Mouse (Mus musculus) heart, adult 2 months (tissue): ENCODE results near the gene Vgll2.

Experiments used
- CTCF ChIP-seq: fragments of 200-600 bp; IDR thresholded peaks from 2 replicates; pipeline ENCODE4 v1.8.1; 2022; ENCODE audit warnings: antibody characterized with exemption, mild to moderate bottlenecking, moderate library complexity
- POLR2A ChIP-seq: fragments of 200-500 bp; IDR thresholded peaks from 2 replicates; pipeline ENCODE4 v1.6.1; 2011; ENCODE audit warnings: mild to moderate bottlenecking, low read depth, low read length, control low read depth; ENCODE audit not compliant: insufficient read depth

DNA sequence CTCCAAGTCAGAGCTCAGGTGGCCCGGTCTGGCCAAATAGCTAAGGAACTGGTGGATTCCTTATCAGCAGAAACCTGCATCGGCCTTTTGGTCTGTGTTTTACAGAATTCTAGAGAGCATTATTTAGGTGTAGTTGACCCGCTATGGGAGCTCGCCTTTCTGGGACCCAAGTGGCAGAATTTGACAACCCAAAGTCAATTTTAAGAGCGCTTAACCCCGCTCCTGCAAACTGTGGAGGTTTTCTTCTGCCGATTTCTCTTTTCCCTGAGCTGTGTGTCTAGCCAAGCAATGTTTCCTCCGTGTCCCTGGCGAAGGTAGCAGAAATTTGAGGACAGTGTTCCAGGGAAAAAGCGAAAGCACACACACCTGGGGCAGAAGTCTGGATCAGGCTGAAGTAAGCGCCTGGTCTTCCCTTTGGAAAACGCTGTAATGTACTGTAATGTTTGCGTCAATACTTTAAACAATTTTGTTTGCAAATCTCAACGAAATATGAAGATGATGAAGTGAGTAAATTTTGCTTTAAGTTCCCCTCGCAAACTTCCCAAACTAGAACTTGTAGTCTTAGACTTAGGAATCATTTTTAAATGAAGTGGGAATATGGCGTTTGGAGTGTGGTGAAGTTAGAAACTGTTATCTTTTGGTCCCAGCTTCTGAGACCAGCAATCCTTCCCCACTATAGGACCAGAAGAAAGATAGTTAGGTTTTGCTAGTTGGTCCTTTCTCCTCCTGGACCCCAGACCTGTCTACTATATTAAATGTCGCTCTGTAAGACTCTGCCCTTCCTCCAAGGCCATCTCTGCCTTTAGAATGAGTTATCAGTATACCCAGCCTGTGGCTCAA is 1.1 kb downstream of the Vgll2 start:
- TF ChIP-seq CTCF: no peak
- TF ChIP-seq POLR2A: no peak
